Mouse (Mus musculus) limb, embryonic 11.5 days (tissue): ENCODE measurements around the gene Nr4a2. TPM values are rescaled to one million over a fixed set of nuclear protein-coding genes. Genes with fewer than 3 reads are reported as not detected.

Experiments used
- ATAC-seq: fragments of 200-750 bp; cut with Nextera tagmentation; 2 replicates; pipeline ENCODE4 v1.8.0; 2017; ENCODE audit warnings: low read depth; ENCODE audit not compliant: insufficient number of reproducible peaks, low FRiP score, low TSS enrichment
- DNase-seq: peaks from one replicate; pipeline ENCODE4 v3.0.0-alpha.2; 2015; ENCODE audit warnings: low spot score
- H3K27ac ChIP-seq: fragments of 300-500 bp; sonication (generic); replicated peaks from 2 replicates; pipeline ENCODE4 v1.5.1; 2014; ENCODE audit warnings: low read depth, mild to moderate bottlenecking, low read length
- H3K27me3 ChIP-seq: fragments of 300-500 bp; sonication (generic); 2 replicates; pipeline ENCODE4 v1.6.1; 2014; ENCODE audit warnings: mild to moderate bottlenecking, low read length, mixed read lengths; ENCODE audit not compliant: control insufficient read depth, insufficient read depth
- H3K36me3 ChIP-seq: fragments of 300-500 bp; sonication (generic); 2 replicates; pipeline ENCODE4 v1.6.1; 2014; ENCODE audit warnings: mild to moderate bottlenecking, low read length, moderate library complexity, mixed read lengths; ENCODE audit not compliant: control insufficient read depth, insufficient read depth
- H3K4me1 ChIP-seq: fragments of 300-500 bp; sonication (generic); 2 replicates; pipeline ENCODE4 v1.6.1; 2014; ENCODE audit warnings: low read length, mixed read lengths; ENCODE audit not compliant: control insufficient read depth, insufficient read depth
- H3K4me2 ChIP-seq: fragments of 300-500 bp; sonication (generic); 2 replicates; pipeline ENCODE4 v1.6.1; 2014; ENCODE audit warnings: low read depth, mild to moderate bottlenecking, moderate library complexity; ENCODE audit not compliant: severe bottlenecking
- H3K4me3 ChIP-seq: fragments of 300-500 bp; sonication (generic); 2 replicates; pipeline ENCODE4 v1.5.1; 2014; ENCODE audit warnings: low read depth, low read length
- H3K9ac ChIP-seq: fragments of 300-500 bp; sonication (generic); 2 replicates; pipeline ENCODE4 v1.6.1; 2014; ENCODE audit warnings: mild to moderate bottlenecking, low read length
- H3K9me3 ChIP-seq: fragments of 300-500 bp; sonication (generic); 2 replicates; pipeline ENCODE4 v1.6.1; 2016; ENCODE audit warnings: low read length; ENCODE audit not compliant: control insufficient read depth
- WGBS: fragments of 180-500 bp; shearing (Covaris S2); extraction: QIAGEN DNeasy Blood & Tissue Kit; methylation state at CpG from one replicate; pipeline ENCODE4 v1.1.7; 2014; 5-methylcytosine and 5-hydroxymethylcytosine counted together
- polyA plus RNA-seq: library from polyadenylated mRNA; unstranded; fragments of >200 nt; fragmentation: Nextera tagmentation; extraction: Ambion mirVana; gene quantifications from 2 replicates; pipeline ENCODE4 v1.2.1, GENCODE M21; 2014

Gene Nr4a2
- polyA plus RNA-seq, 1 experiment from 2014 or later, result 7.7 TPM

GRCm38 (mm10) chr2:57072452-57072851 lies 51.4 kb downstream of the Nr4a2 start:
- ATAC-seq (no peak), DNase-seq (no peak)
- no peaks in the 10 kb centered on the region for H3K36me3 ChIP-seq
- H3K4me1 ChIP-seq, result no peaks in the 10 kb centered on the region
- WGBS, result 72% methylated on average over 9 of the region's 9 CpGs
- H3K4me2 ChIP-seq, result no peak overlapping the region
- H3K27ac ChIP-seq, result no peak overlapping the region
- no peaks in the 10 kb centered on the region for H3K27me3 ChIP-seq
- no peak overlapping the region for H3K9ac ChIP-seq
- H3K4me3 ChIP-seq, result no peak overlapping the region
- H3K9me3 ChIP-seq, result no peaks in the 10 kb centered on the region

- WGBS, result 93% methylated on average over 1 of the region's 1 CpGs
- ATAC-seq, result no peak
These were observed 60.3 kb downstream of the Nr4a2 start for GRCm38 (mm10) chr2:57063480-57063879.

More at GRCm38 (mm10) chr2:57063480-57063879, 60.3 kb downstream of the Nr4a2 start:
- Histone ChIP-seq H3K27me3 (no peaks in the 10 kb centered on the region), H3K27ac (no peak overlapping the region), H3K4me2 (no peak overlapping the region), H3K9me3 (no peaks in the 10 kb centered on the region), H3K4me1 (no peaks in the 10 kb centered on the region), H3K36me3 (no peaks in the 10 kb centered on the region), H3K9ac (no peak overlapping the region), H3K4me3 (no peak overlapping the region)
- no peak for DNase-seq

Other genes starting within 250 kb of the Nr4a2 start
- 15.9 and 19.1 TPM in 2 replicates for gene Gpd2, start 113.6 kb upstream of the Nr4a2 start, polyA plus RNA-seq